Mouse (Mus musculus): Measurements from ENCODE around the gene Dram2. TPM values are rescaled to one million over a fixed set of nuclear protein-coding genes. Genes with fewer than 3 reads are reported as not detected.

Gene Dram2
- polyA plus RNA-seq (2015; fragmentation: Nextera tagmentation; extraction: Ambion mirVana) = 122 and 131 TPM in 2 replicates

DNA sequence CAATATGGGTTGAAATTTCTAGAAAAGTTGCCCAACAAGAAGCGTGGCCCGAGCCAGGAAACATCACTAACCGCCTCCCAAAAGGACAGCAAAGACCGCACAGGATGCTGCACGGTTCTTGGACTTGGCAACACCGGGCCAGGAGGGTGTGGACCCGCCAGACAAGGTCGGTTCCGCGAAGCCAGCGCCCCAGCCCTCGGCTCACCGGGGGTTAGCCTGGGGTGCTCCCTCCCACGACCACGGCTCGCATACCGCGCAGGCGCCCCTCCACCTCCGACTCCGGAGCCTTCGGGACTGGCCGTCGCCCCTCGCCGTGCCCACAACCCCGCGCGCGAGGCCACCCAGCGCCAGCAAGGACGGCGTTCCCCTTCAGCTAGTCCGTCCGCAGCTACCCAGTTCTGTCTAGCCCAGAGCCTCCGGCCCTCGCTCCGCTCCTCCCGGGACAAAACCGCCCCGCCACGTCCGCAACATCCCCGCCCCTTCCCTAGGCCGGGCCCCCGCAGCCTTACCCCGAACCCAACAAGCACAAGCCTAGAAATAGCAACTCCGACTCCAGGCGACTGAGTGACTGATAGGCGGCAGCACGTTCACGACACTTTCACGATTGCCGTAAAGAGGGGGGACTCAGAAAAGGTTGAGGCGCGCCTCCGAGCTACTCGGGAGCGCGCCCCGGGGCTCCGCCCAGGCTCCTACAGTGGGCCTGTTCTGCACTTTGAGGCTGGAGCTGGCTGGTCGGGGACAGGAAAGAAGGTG is at the start of gene Dram2, which contains the start of gene Cept1:
Gene Dram2 (plus strand): TSS at position 628 of the 753 bp plus-strand sequence.
Gene Cept1 (minus strand): TSS at position 632 of the 753 bp plus-strand sequence.
- H3K9me3 ChIP-seq (ENCODE audit: control insufficient read depth) = no peaks in the 10 kb centered on the region
- H3K36me3 ChIP-seq (ENCODE audit: control insufficient read depth, insufficient read depth) = peaks cover 6% of the 10 kb centered on the region
- ATAC-seq = peak; percentile 96
- WGBS = under 1% methylated on average over 62 of the region's 63 CpGs
- no peaks in the 10 kb centered on the region for H3K27me3 ChIP-seq (replicated peaks; ENCODE audit: control insufficient read depth, insufficient read depth, low read length)
- peak within 1 kb of the TSS; percentile 98 for H3K27ac ChIP-seq (ENCODE audit: low read depth, low read length)
- peak within 1 kb of the TSS; percentile 93 for H3K9ac ChIP-seq (ENCODE audit: low read depth, low read length)
- peak within 1 kb of the TSS; percentile 72 for H3K4me2 ChIP-seq (replicated peaks; ENCODE audit: low read depth)
- H3K4me1 ChIP-seq (replicated peaks; ENCODE audit: control insufficient read depth, insufficient read depth, low read length) = peaks cover 7% of the 10 kb centered on the region; the same call in 1 of the 2 replicates
- H3K4me3 ChIP-seq (ENCODE audit: low read depth, low read length) = peak within 1 kb of the TSS; percentile 86
- TF ChIP-seq CTCF (IDR thresholded peaks at IDR 0.05; ENCODE audit: low read depth) = no peak; the same call in 1 of the 2 replicates

DNA sequence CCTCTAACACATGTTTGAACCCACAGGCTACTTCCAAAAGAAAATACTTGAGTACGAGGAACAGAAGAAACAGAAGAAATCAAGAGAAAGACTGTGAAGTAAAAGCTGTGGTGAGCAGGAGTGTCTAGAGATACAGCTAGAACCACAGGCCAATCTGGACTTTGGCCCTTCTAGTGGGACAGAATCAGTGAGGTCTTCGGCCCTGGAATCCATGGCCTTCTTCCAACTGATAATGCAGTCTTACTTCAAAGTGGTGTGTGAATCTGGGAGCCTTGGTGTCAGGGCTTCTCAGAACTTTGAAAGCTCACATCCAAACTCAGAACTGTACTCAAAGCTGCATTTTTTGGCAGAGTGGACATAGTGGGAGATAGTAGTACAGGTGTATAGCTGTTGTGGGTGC is 47.1 kb upstream of the Dram2 start:
- Histone ChIP-seq H3K36me3 (ENCODE audit: control insufficient read depth, insufficient read depth) (peaks cover 29% of the 10 kb centered on the region), H3K27me3 (replicated peaks; ENCODE audit: control insufficient read depth, insufficient read depth, low read length) (no peaks in the 10 kb centered on the region), H3K9ac (ENCODE audit: low read depth, low read length) (no peak overlapping the region), H3K27ac (ENCODE audit: low read depth, low read length) (peak overlapping the region; percentile 60), H3K9me3 (ENCODE audit: control insufficient read depth) (no peaks in the 10 kb centered on the region), H3K4me3 (ENCODE audit: low read depth, low read length) (no peak overlapping the region), H3K4me1 (replicated peaks; ENCODE audit: control insufficient read depth, insufficient read depth, low read length) (peaks cover 6% of the 10 kb centered on the region; the same call in 1 of the 2 replicates), H3K4me2 (replicated peaks; ENCODE audit: low read depth) (no peak overlapping the region)
- no peak for TF ChIP-seq CTCF (IDR thresholded peaks at IDR 0.05; ENCODE audit: low read depth)
- 62% methylated on average over 2 of the region's 2 CpGs for WGBS
- ATAC-seq = 0 out of 2 replicates have a peak, but pooled peaks have one; percentile 29

DNA sequence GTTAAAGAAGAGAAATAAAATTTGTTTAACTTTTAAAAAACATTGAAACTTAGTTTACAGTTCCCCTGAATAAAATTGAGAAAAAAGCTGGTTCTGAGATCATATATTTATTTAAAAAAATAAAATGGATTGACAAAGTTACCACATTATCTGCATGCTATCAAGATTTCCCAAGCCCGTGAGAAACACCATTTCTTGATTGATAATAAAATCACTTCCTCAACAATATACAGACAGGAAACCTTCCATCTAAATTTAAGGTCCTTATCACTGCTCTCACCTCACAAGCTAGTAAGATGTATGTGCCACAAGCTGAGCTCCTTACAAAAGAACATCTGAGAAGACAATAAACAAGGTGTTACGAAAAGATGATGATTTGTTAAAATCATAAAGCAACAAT is 44.7 kb upstream of the Dram2 start:
- H3K9me3 ChIP-seq (ENCODE audit: control insufficient read depth) = no peaks in the 10 kb centered on the region
- no peaks in the 10 kb centered on the region for H3K27me3 ChIP-seq (replicated peaks; ENCODE audit: control insufficient read depth, insufficient read depth, low read length)
- no peak overlapping the region for H3K4me2 ChIP-seq (replicated peaks; ENCODE audit: low read depth)
- H3K4me1 ChIP-seq (replicated peaks; ENCODE audit: control insufficient read depth, insufficient read depth, low read length) = peaks cover 4% of the 10 kb centered on the region; the same call in 1 of the 2 replicates
- H3K9ac ChIP-seq (ENCODE audit: low read depth, low read length) = no peak overlapping the region
- no peak overlapping the region for H3K27ac ChIP-seq (ENCODE audit: low read depth, low read length)
- peaks cover 29% of the 10 kb centered on the region for H3K36me3 ChIP-seq (ENCODE audit: control insufficient read depth, insufficient read depth)
- TF ChIP-seq CTCF (IDR thresholded peaks at IDR 0.05; ENCODE audit: low read depth) = no peak
- no peak overlapping the region for H3K4me3 ChIP-seq (ENCODE audit: low read depth, low read length)
- WGBS = 67% methylated on average over 2 of the region's 2 CpGs
- ATAC-seq = no peak

DNA sequence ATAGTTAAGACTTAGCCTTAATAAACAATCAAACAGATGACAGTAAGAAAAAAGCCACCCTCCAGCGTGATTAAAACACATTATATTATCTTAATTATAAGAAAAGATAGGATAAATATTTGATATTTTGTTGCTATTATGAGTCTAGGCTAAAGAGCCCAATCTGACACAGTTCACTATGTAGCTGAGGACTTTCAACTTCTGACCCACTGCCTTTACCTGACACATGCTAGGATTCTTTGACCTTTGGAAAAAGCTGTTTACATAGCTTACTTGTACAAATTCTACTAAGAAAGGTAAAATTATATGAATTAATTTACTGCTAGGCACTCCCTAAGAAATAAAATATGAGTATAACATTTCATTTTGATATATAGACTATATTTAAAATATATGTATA is 36.9 kb upstream of the Dram2 start:
- no peak for TF ChIP-seq CTCF (IDR thresholded peaks at IDR 0.05; ENCODE audit: low read depth)
- H3K4me2 ChIP-seq (replicated peaks; ENCODE audit: low read depth) = no peak overlapping the region
- no peak overlapping the region for H3K27ac ChIP-seq (ENCODE audit: low read depth, low read length)
- no peaks in the 10 kb centered on the region for H3K4me1 ChIP-seq (replicated peaks; ENCODE audit: control insufficient read depth, insufficient read depth, low read length)
- H3K4me3 ChIP-seq (ENCODE audit: low read depth, low read length) = no peak overlapping the region
- H3K27me3 ChIP-seq (replicated peaks; ENCODE audit: control insufficient read depth, insufficient read depth, low read length) = no peaks in the 10 kb centered on the region
- H3K9me3 ChIP-seq (ENCODE audit: control insufficient read depth) = no peaks in the 10 kb centered on the region
- H3K9ac ChIP-seq (ENCODE audit: low read depth, low read length) = no peak overlapping the region
- 73% methylated on average over 1 of the region's 1 CpGs for WGBS
- H3K36me3 ChIP-seq (ENCODE audit: control insufficient read depth, insufficient read depth) = no peaks in the 10 kb centered on the region; the same call in 1 of the 2 replicates
- ATAC-seq = no peak

DNA sequence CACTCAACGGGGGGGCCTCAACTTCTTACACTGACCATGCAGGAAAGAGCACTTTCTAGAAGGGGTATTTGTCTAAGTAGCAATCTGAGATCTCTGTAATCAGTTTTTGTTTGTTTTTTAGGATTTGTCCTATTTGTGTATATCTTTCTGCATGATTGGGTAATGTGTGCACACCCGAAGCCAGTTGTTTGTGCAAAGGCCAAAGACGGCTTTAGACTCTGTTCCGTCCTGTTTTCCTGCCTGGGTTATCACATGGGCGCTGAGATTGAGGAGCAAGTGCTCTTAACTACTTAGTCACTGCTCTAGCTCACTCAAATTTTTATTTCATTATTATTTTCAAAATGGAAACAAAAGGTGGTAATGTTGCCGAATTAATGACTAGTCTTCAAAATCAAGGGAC is 32.6 kb upstream of the Dram2 start:
- Histone ChIP-seq H3K9me3 (ENCODE audit: control insufficient read depth) (no peaks in the 10 kb centered on the region), H3K4me3 (ENCODE audit: low read depth, low read length) (no peak overlapping the region), H3K27me3 (replicated peaks; ENCODE audit: control insufficient read depth, insufficient read depth, low read length) (no peaks in the 10 kb centered on the region), H3K4me1 (replicated peaks; ENCODE audit: control insufficient read depth, insufficient read depth, low read length) (no peaks in the 10 kb centered on the region), H3K4me2 (replicated peaks; ENCODE audit: low read depth) (no peak overlapping the region), H3K36me3 (ENCODE audit: control insufficient read depth, insufficient read depth) (no peaks in the 10 kb centered on the region; the same call in 1 of the 2 replicates), H3K27ac (ENCODE audit: low read depth, low read length) (no peak overlapping the region), H3K9ac (ENCODE audit: low read depth, low read length) (no peak overlapping the region)
- ATAC-seq = no peak
- TF ChIP-seq CTCF (IDR thresholded peaks at IDR 0.05; ENCODE audit: low read depth) = no peak
- 64% methylated on average over 6 of the region's 6 CpGs for WGBS

DNA sequence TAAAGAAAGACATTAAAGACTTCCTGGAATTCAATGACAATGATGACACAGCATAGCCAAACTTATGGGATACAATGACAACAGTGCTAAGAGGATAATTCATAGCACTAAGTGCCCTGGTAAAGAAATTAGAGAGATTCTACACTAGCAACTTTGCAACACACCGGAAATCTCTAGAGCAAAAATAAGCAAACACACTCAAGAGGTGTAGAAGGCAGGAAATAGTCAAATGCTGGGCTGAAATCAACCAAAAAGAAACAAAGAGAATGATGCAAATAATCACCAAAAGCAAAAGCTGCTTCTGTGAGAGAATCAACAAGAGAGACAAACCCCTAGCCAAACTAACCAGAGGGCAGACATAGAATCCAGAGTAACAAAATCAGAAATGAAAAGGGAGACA is 24.9 kb upstream of the Dram2 start:
- WGBS = 86% methylated on average over 1 of the region's 1 CpGs
- H3K36me3 ChIP-seq (ENCODE audit: control insufficient read depth, insufficient read depth) = no peaks in the 10 kb centered on the region
- no peak overlapping the region for H3K27ac ChIP-seq (ENCODE audit: low read depth, low read length)
- no peaks in the 10 kb centered on the region for H3K27me3 ChIP-seq (replicated peaks; ENCODE audit: control insufficient read depth, insufficient read depth, low read length)
- H3K4me1 ChIP-seq (replicated peaks; ENCODE audit: control insufficient read depth, insufficient read depth, low read length) = no peaks in the 10 kb centered on the region
- TF ChIP-seq CTCF (IDR thresholded peaks at IDR 0.05; ENCODE audit: low read depth) = no peak
- no peak overlapping the region for H3K9ac ChIP-seq (ENCODE audit: low read depth, low read length)
- no peak overlapping the region for H3K4me2 ChIP-seq (replicated peaks; ENCODE audit: low read depth)
- no peaks in the 10 kb centered on the region for H3K9me3 ChIP-seq (ENCODE audit: control insufficient read depth)
- ATAC-seq = no peak
- H3K4me3 ChIP-seq (ENCODE audit: low read depth, low read length) = no peak overlapping the region
